Mouse (Mus musculus): Measurements from ENCODE around the gene Olfr1537. TPM values are rescaled to one million over a fixed set of nuclear protein-coding genes. Genes with fewer than 3 reads are reported as not detected.

Gene Olfr1537
- not detected in 2 replicates for polyA plus RNA-seq (2015; fragmentation: Nextera tagmentation; extraction: Ambion mirVana)

DNA sequence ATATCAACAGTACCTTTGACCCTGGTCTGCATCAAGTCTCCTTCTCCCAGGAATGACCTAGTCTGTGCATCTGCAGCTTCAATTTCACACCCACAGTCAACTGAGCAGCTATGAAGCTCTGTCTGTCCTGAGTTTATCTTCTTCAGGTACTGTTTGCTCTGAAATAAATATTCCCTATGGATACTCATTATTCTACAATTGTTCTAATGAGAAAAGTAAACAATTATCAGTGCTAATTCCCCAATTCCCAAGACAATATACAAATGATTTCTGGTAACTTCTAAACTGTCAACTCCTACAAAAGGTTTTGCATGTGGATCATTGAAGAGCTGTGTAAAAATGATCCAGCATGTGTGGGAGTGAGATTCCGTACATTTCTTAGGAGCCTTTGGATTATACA lies at the start of gene Olfr1537:
Gene Olfr1537, minus strand, starts transcription at position 101 of the 400 bp plus-strand sequence.
- Histone ChIP-seq H3K4me3 (replicated peaks; ENCODE audit: low read length) (no peak within 1 kb of the TSS), H3K36me3 (ENCODE audit: control insufficient read depth, insufficient read depth) (no peaks in the 10 kb centered on the region), H3K9ac (replicated peaks; ENCODE audit: low read depth, low read length) (no peak within 1 kb of the TSS), H3K27ac (ENCODE audit: low read length) (no peak within 1 kb of the TSS), H3K4me2 (ENCODE audit: low read length) (no peak within 1 kb of the TSS), H3K27me3 (replicated peaks; ENCODE audit: control insufficient read depth, insufficient read depth, low read length) (no peaks in the 10 kb centered on the region), H3K4me1 (replicated peaks; ENCODE audit: control insufficient read depth, insufficient read depth, low read length) (no peaks in the 10 kb centered on the region), H3K9me3 (ENCODE audit: control insufficient read depth, low read length) (no peaks in the 10 kb centered on the region)
- no peak for ATAC-seq
- whole genome bisulfite sequencing = 86% methylated on average over 1 of the region's 1 CpGs

DNA sequence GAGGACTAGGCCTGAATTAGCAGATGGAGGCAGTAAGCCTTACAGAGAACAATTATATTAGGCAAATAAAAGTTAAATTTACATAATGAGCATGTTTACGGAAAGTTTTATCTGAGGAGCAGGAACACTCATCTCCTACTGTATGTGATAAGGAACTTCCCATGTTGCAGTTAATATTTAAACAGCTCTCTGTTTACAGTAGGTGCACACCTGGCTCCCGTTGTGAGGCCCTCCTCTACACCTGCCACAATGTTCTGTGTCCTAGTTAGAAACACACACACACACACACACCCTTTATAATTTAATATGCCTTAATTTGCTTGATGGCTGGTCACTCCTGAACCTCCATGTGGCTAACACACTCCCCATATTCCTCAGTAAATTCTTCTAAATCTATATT lies 37.3 kb upstream of the Olfr1537 start:
- Histone ChIP-seq H3K4me2 (ENCODE audit: low read length) (no peak overlapping the region), H3K4me3 (replicated peaks; ENCODE audit: low read length) (no peak overlapping the region), H3K9me3 (ENCODE audit: control insufficient read depth, low read length) (no peaks in the 10 kb centered on the region), H3K27ac (ENCODE audit: low read length) (no peak overlapping the region), H3K36me3 (ENCODE audit: control insufficient read depth, insufficient read depth) (no peaks in the 10 kb centered on the region), H3K4me1 (replicated peaks; ENCODE audit: control insufficient read depth, insufficient read depth, low read length) (no peaks in the 10 kb centered on the region), H3K27me3 (replicated peaks; ENCODE audit: control insufficient read depth, insufficient read depth, low read length) (no peaks in the 10 kb centered on the region), H3K9ac (replicated peaks; ENCODE audit: low read depth, low read length) (no peak overlapping the region)
- WGBS = 90% methylated on average over 2 of the region's 2 CpGs
- no peak for ATAC-seq

DNA sequence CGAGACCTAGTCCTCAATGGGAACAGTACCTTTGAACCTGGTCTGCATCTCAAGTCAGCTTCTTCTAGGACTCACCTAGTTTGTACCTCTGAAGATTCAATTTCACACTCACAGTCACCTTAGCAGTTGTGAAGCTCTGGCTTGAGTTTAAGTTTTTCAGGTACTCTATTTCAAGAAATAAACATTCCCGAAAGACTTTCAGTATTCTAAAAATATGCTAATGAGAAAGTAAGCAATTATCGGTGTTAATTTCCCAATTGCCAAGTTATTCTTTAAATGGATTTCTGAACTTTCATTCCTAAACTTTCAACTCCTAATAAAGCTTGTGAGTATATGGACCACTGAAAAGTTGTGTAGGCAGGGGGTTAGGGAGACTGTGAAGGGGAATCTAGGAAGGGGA lies 26.9 kb upstream of the Olfr1537 start, which contains the start of gene Olfr945:
Gene Olfr945, minus strand, starts transcription at position 101 of the 400 bp plus-strand sequence.
- Histone ChIP-seq H3K27ac (ENCODE audit: low read length) (no peak within 1 kb of the TSS), H3K9me3 (ENCODE audit: control insufficient read depth, low read length) (no peaks in the 10 kb centered on the region), H3K27me3 (replicated peaks; ENCODE audit: control insufficient read depth, insufficient read depth, low read length) (no peaks in the 10 kb centered on the region), H3K4me1 (replicated peaks; ENCODE audit: control insufficient read depth, insufficient read depth, low read length) (no peaks in the 10 kb centered on the region), H3K4me2 (ENCODE audit: low read length) (no peak within 1 kb of the TSS), H3K36me3 (ENCODE audit: control insufficient read depth, insufficient read depth) (no peaks in the 10 kb centered on the region), H3K4me3 (replicated peaks; ENCODE audit: low read length) (no peak within 1 kb of the TSS), H3K9ac (replicated peaks; ENCODE audit: low read depth, low read length) (no peak within 1 kb of the TSS)
- WGBS = 88% methylated on average over 3 of the region's 3 CpGs
- no peak for ATAC-seq

DNA sequence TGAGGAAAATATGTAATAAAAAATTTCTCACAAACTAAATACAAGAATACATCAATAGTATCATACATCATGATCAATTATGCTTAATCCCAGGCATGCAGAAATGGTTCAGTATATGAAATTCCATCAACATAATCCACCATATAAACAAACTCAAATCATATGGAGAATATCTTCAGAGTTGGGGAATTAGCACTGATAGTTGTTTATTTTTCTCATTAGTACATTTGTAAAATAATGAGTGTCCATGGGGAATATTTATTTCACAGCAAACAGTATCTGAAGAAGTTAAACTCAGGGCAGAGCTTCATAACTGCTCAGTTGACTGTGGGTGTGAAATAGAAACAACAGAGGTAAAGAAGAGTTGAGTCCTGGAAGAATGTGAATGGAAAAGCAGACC lies 48.2 kb downstream of the Olfr1537 start, which contains the start of gene Olfr944:
Gene Olfr944, plus strand, starts transcription at position 301 of the 400 bp plus-strand sequence.
- H3K4me3 ChIP-seq (replicated peaks; ENCODE audit: low read length) = no peak within 1 kb of the TSS
- no peak within 1 kb of the TSS for H3K27ac ChIP-seq (ENCODE audit: low read length)

More for the DNA sequence above, 48.2 kb downstream of the Olfr1537 start, which contains the start of gene Olfr944:
- no peaks in the 10 kb centered on the region for H3K36me3 ChIP-seq (ENCODE audit: control insufficient read depth, insufficient read depth)
- no peak for ATAC-seq
- H3K27me3 ChIP-seq (replicated peaks; ENCODE audit: control insufficient read depth, insufficient read depth, low read length) = no peaks in the 10 kb centered on the region
- no peaks in the 10 kb centered on the region for H3K9me3 ChIP-seq (ENCODE audit: control insufficient read depth, low read length)
- H3K4me1 ChIP-seq (replicated peaks; ENCODE audit: control insufficient read depth, insufficient read depth, low read length) = no peaks in the 10 kb centered on the region
- no peak within 1 kb of the TSS for H3K9ac ChIP-seq (replicated peaks; ENCODE audit: low read depth, low read length)
- no peak within 1 kb of the TSS for H3K4me2 ChIP-seq (ENCODE audit: low read length)

Other genes starting within 250 kb of the Olfr1537 start
- gene Olfr146, start 226.6 kb downstream of the Olfr1537 start, polyA plus RNA-seq (2015; fragmentation: Nextera tagmentation; extraction: Ambion mirVana) = not detected in 2 replicates
- gene Olfr937, start 185.0 kb downstream of the Olfr1537 start, polyA plus RNA-seq (2015; fragmentation: Nextera tagmentation; extraction: Ambion mirVana) = not detected in 2 replicates
- gene Olfr938, start 171.1 kb downstream of the Olfr1537 start, polyA plus RNA-seq (2015; fragmentation: Nextera tagmentation; extraction: Ambion mirVana) = not detected in 2 replicates
- not detected in 2 replicates for gene Olfr27, start 121.9 kb downstream of the Olfr1537 start, polyA plus RNA-seq (2015; fragmentation: Nextera tagmentation; extraction: Ambion mirVana)
- not detected in 2 replicates for gene Olfr943, start 83.7 kb downstream of the Olfr1537 start, polyA plus RNA-seq (2015; fragmentation: Nextera tagmentation; extraction: Ambion mirVana)
- gene Olfr944, start 48.1 kb downstream of the Olfr1537 start, polyA plus RNA-seq (2015; fragmentation: Nextera tagmentation; extraction: Ambion mirVana) = not detected in 2 replicates
- gene Olfr945, start 26.8 kb upstream of the Olfr1537 start, polyA plus RNA-seq (2015; fragmentation: Nextera tagmentation; extraction: Ambion mirVana) = not detected in 2 replicates
- gene Olfr948, start 76.1 kb upstream of the Olfr1537 start, polyA plus RNA-seq (2015; fragmentation: Nextera tagmentation; extraction: Ambion mirVana) = not detected in 2 replicates
- not detected in 2 replicates for gene Olfr951, start 137.4 kb upstream of the Olfr1537 start, polyA plus RNA-seq (2015; fragmentation: Nextera tagmentation; extraction: Ambion mirVana)
- not detected in 2 replicates for gene Olfr952, start 177.2 kb upstream of the Olfr1537 start, polyA plus RNA-seq (2015; fragmentation: Nextera tagmentation; extraction: Ambion mirVana)
- gene Olfr954, start 206.7 kb upstream of the Olfr1537 start, polyA plus RNA-seq (2015; fragmentation: Nextera tagmentation; extraction: Ambion mirVana) = not detected in 2 replicates
- gene Olfr955, start 221.9 kb upstream of the Olfr1537 start, polyA plus RNA-seq (2015; fragmentation: Nextera tagmentation; extraction: Ambion mirVana) = not detected in 2 replicates
- not detected in 2 replicates for gene Olfr44, start 244.0 kb upstream of the Olfr1537 start, polyA plus RNA-seq (2015; fragmentation: Nextera tagmentation; extraction: Ambion mirVana)